Mouse (Mus musculus) hindlimb bud, embryonic 11.5 days (tissue): ENCODE measurements around the gene A430033K04Rik.
A peak's percentile ranks its signal among the peaks of the same experiment; 100 is the strongest.

Source experiments
- DNase-seq: peaks from one replicate; pipeline ENCODE4 v3.0.0-alpha.2; 2012; ENCODE audit warnings: low read depth, low spot score; ENCODE audit errors: extremely low spot score

The A430033K04Rik gene

GRCm38 (mm10) chr5:138622645-138623477, at the start of gene A430033K04Rik:
A430033K04Rik (plus strand) TSS chr5:138622859.
- peak; percentile 67 for DNase-seq

- no peak for DNase-seq
These were observed 35.3 kb upstream of the A430033K04Rik start for GRCm38 (mm10) chr5:138587396-138587795.

- no peak for DNase-seq
These were observed 4.3 kb upstream of the A430033K04Rik start for GRCm38 (mm10) chr5:138618353-138618752.

GRCm38 (mm10) chr5:138619211-138620128, 3.2 kb upstream of the A430033K04Rik start, which contains the start of gene Zfp68:
Zfp68 (minus strand) TSS chr5:138619761.
- DNase-seq: peak; percentile 86

- DNase-seq: no peak
These were observed 1.8 kb upstream of the A430033K04Rik start for GRCm38 (mm10) chr5:138620836-138621235.

- DNase-seq: no peak
These were observed 818 bp downstream of the A430033K04Rik start for GRCm38 (mm10) chr5:138623478-138623875.

GRCm38 (mm10) chr5:138636486-138636885, 13.8 kb downstream of the A430033K04Rik start:
- DNase-seq: no peak

GRCm38 (mm10) chr5:138641081-138641480, 18.4 kb downstream of the A430033K04Rik start:
- no peak for DNase-seq

- DNase-seq: no peak
These were observed 19.1 kb downstream of the A430033K04Rik start for GRCm38 (mm10) chr5:138641761-138642160.

- no peak for DNase-seq
These were observed 30.3 kb downstream of the A430033K04Rik start for GRCm38 (mm10) chr5:138652911-138653310.

- DNase-seq: no peak
These were observed 34.0 kb downstream of the A430033K04Rik start for GRCm38 (mm10) chr5:138656477-138657156.

GRCm38 (mm10) chr5:138657407-138657806, 34.7 kb downstream of the A430033K04Rik start:
- no peak for DNase-seq

GRCm38 (mm10) chr5:138657854-138658253, 35.2 kb downstream of the A430033K04Rik start:
- DNase-seq: no peak

- DNase-seq: no peak
These were observed 36.3 kb downstream of the A430033K04Rik start for GRCm38 (mm10) chr5:138658922-138659321.

- DNase-seq: no peak
These were observed 60.5 kb downstream of the A430033K04Rik start for GRCm38 (mm10) chr5:138683023-138683766.

GRCm38 (mm10) chr5:138683821-138684220, 61.2 kb downstream of the A430033K04Rik start:
- no peak for DNase-seq

- DNase-seq: no peak
These were observed 64.8 kb downstream of the A430033K04Rik start for GRCm38 (mm10) chr5:138687453-138687852.

- no peak for DNase-seq
These were observed 66.6 kb downstream of the A430033K04Rik start for GRCm38 (mm10) chr5:138689254-138689653.

GRCm38 (mm10) chr5:138692936-138693570, 70.4 kb downstream of the A430033K04Rik start:
- DNase-seq: no peak

GRCm38 (mm10) chr5:138694036-138694435, 71.4 kb downstream of the A430033K04Rik start:
- no peak for DNase-seq
